Mouse (Mus musculus): ENCODE measurements at regions not wholly inside any gene's neighbourhood (a gene's known extent, or its start where the extent isn't known, plus 50 kb on each side); places are given as distances from the start of the nearest gene placed in this dataset.

DNA sequence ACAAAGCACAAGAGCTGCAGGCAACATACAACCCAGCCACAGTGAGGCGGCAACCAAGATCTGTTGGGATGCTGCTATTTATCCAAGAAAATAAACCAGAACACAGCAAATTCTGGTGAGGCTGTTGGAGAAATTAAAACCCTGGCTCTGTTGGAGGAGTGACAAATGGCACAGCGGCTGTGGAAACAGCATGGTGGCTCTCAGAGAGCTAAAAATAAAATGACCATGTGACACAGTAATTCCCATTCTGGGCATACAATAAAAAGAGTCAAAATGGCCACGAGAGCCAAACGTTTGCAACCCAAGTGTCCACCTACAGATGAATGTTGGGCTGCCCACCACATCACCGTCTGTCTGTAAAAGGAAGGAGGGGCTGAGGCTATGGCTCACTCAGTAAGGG is 55.9 kb upstream of the Zdhhc25 start:
- no peak for TF ChIP-seq CTCF (IDR thresholded peaks at IDR 0.05; ENCODE audit: extremely low read depth, insufficient read depth, insufficient read length, insufficient replicate concordance)
- no peak for TF ChIP-seq POLR2A (IDR thresholded peaks at IDR 0.05; ENCODE audit: low read depth, low read length)

Measured in spleen, adult 2 months (tissue).